Mouse (Mus musculus) urinary bladder, postnatal 14 days (tissue): ENCODE measurements around the gene Xkr8.
A peak's percentile ranks its signal among the peaks of the same experiment; 100 is the strongest.

Experiments
- DNase-seq: peaks from one replicate; pipeline ENCODE4 v3.0.0; 2021; ENCODE audit warnings: low spot score

Xkr8 gene

DNA sequence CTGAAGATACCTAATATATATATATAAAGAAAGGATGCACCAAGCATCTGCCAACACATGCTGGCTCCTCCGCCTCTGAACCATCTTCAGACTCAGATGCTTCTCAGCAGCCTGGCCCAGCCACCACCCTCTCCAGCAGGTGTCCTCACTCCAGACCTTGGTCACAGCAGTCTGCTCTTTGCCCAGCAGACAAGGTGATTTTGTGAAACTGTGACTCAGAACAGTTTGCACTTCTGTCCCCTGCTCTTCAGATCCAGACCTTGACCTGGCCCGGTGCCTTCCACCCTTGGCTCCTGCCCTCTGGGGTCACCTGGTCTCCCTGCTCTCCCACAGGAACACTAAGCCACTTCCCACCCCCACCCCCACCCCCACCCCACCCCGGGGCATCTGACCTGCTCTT lies 3.5 kb upstream of the Xkr8 start:
- DNase-seq, result no peak

DNA sequence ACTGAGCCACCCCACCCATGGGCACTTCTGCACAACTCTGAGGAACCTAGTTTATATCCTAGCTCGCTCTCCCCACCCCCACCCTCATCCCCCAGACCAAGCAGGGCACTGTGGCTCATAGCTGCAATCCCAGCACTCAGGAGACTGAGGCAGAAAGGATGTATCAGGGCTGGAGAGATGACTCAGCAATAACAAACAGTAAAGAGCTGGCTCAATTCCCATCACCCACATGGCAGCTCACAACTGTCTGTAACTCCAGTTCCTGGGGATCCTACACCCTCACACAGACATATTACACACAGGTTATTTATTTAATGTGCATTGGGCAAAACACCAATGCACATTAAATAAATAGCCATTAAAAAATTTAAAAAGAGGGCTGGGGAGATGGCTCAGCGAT lies 3.0 kb upstream of the Xkr8 start:
- DNase-seq, result no peak

DNA sequence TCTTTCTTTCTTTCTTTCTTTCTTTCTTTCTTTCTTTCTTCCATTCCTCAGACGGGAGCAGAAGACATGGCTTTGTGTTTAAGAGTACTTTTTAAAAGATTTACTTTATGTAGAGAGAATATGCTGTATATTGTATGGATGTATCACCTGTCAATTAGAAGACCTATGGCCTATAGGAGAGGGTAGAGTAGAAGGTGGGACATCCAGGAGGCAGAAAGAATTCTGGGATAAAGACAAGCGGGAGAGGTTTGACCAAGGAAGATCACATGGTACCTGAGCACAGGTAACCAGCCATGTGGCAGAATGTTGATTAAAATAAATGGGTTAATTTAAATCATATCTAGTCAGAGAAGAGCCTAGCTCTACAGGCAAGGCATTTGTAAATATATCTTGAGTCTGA lies 2.4 kb upstream of the Xkr8 start:
- DNase-seq, result no peak

DNA sequence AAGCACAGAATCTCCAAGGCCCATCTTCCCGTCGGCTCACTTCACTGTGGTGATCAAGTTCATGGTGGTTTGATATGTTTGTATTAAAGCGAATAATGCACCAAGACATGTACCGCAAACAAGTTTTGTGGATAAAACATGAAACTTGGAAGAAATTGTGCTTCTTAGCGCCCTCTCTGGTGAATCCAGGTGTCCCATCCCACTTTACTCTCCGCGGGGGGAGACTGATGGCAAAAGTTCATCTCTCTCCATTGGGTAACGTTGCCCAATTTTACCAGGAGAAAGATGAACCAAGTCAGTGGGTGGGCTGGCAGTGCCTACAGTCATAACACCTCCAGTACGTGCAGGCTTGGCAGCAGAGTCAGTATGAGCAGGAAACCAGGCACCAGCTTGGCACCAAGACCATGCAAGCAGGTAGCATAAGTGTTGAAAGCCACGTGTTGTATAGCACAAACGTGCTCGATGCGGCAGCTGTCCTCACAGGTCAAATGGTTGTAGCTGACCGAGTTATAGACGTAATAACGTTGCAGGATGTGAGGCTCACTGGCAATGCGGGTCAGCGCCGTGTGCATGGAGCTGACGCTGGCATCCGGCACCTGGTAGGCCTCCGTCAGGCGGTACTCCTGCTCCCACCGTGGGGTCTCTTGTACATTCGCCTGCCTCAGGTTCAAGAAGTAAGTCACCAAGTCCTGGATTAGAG lies 875 bp upstream of the Xkr8 start:
- DNase-seq, result no peak

DNA sequence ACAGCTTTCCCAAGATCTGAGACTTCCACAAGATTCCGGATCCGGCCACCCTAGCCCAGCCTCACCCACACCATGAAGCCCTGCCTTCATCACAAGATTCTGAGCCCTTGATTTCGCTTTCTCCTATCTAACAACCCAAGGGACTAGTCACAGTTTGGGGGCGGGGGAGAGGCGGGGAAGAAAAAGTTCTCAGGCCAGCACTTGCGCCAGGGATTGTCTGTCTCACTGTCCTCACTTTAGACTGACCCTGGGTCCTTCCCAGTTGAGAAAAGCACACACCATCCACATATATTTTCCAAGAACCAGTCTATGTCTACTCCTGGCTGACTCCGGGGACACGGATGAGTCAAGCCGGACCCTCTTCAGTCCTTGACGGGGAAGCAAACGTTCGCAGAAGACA lies 730 bp downstream of the Xkr8 start:
- no peak for DNase-seq

DNA sequence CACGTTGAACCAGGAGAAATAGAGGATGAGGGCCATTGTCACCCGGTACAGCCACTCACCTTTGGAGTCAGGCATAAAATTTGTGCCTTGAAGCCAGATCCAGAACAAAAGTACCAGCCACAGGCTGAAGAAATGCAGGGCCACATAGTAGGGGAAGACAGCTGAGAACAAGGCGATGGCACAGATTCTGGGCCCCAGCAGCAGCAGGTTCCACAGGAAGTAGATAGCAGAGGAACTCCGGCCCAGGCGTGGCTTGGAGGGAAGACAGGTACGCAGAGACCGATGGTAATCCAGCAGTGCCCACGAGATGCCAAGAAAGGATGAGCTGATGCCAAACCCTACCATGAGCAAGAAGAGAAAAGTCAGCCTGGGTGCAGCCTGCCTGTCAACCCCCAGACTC lies 4.1 kb downstream of the Xkr8 start:
- DNase-seq, result no peak

DNA sequence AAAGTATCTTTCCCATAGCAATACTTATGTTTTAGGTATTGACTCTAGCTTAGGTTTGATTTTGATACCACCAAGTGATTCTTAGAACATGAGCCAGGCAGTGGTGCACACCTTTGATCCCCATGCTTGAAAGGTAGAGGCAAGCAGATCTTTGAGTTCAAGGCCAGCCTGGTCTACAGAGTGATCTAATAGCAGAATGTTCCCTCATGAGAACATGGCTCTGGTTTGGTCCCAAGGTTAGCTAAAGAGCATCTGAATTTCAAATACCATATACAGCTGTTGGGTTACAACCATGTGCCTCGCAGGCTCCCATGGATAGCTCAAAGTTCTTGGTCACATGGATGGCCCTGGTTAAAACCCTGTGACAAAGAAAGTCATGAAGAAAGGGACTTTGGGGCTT lies 14.1 kb downstream of the Xkr8 start:
- DNase-seq, result no peak

DNA sequence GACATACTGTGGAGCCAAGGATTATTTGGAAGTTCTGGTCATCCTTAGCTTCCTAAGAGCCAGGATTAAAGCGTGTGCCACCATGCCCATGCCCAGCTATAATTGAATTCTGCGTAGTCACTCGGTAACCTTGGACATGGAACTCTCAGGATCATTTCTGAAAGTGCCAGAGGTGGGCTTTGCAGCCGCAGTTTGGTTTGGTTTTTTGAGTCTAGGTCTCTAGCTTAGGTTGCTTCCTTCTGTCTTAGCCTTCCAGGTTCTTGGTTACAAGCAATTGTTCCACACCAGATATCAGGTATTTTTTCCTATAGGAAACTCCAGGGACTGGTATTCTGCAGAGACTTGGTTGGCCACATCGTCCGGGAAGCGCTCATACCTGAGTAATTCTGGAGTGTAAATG lies 19.2 kb downstream of the Xkr8 start:
- DNase-seq, result no peak

DNA sequence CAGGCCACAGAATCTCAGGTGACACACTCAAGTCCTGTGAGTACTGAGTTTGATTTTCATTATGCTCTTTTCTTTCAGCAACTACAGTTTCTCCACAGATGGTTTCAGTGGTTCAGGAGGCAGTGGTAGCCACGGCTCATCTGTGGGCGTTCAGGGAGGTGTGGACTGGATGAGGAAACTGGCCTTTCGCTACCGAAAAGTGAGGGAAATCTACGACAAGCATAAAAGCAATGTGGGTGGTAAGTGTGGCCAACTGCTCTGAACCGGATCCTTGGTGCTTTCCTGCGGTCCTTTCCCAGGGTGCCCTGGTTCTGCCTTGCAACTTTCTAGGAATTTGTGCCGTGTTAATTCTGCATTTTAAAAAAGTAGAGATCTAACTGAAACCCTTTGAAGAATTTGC lies 25.5 kb downstream of the Xkr8 start:
- no peak for DNase-seq

DNA sequence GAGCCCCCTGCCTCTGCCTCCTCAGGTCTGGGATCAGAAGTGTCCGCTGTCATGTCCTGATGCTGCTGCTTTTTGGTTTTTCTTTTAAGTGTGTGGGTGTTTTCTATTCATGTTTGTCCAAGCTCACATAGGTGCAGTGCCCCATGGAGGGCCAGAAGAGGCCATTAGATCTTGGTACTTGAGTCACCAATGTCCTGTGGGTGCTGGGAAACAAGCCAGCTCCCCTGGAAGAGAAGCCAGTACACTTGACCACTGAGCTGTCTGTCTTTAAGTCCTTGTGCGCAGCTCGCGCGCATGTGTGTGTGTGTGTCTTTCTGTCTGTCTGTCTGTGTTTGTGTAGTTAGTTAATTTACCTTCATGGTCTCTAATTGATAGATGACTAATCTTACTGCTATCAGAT lies 30.3 kb downstream of the Xkr8 start:
- DNase-seq, result no peak

DNA sequence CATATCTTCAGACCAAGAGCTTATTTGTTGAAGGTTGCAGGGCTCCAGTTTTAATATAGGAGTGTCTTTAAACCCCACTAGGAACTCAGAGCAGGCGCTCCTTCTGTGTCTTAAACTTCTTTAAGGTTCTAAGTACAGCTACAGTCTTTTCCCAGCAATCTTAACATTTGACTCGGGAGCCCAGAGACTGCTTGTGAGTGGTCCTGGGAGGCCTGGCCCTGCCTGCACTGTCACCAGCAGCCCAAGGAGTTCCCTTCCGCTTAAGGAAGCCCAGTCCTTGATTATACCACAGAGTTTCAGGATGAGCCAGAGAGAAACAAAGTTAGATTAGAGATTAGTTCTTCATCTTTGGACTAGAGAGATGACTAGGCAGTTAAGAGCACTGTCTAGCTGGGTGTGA lies 39.0 kb downstream of the Xkr8 start:
- DNase-seq, result no peak

DNA sequence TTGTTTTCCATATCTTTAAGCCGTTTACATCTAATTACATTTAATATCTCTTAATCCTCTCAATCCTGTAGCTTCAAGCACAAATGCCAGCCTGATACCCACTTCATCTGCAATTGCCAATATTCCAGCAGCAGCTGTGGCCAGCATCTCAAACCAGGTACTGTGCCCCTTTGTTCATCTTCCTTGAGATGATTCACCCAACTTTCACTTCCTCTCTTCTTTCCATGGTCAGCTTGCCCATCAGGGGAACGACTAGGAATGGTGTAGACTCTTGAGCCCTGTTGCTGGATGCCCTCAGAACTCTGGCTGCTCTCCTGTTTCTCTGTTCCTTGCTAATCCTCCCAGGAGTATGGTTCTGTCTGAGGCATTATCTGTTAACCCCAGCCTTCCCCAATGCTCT lies 42.7 kb downstream of the Xkr8 start:
- DNase-seq, result no peak

DNA sequence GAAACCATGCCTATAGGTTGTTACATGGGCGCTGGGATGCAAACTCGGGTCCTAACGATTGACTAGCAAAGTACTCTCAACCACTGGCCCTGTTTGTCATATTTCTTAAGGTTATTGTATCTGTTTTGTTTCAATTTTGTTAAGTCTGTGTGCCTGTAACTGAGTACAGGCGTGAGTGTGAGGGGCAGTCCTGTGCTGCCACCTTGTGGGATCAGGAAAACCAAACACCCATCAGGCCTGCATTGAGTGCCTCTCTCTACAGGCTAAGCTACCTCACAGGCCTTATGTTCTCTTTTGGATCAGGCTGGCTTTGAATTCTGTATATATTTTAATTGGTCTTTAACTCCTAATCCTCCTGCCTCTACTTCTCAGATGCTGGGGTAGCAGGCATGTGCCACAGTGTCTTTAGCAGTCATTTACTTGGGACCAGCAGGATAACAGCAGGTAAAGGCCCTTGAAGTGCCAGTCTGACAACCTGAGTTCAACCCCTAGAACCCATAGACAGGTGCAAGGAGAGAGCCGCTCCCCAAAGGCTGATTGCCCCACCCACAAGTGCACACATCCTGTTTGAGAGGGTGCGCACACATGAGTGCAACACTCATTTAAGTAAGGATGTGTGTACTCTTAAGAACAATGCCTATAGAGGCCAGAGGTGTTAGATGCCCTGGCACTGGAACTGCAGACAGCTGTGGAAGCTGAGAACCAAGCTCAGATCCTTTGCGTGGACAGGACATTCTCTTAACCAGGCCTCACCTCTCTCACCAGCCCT lies 55.4 kb downstream of the Xkr8 start:
- peak; percentile 21 for DNase-seq
